Mouse (Mus musculus): ENCODE data around the gene Mul1. TPM values are rescaled to one million over a fixed set of nuclear protein-coding genes. Genes with fewer than 3 reads are reported as not detected.

Mul1 gene
- polyA plus RNA-seq, 1 experiment from 2014 or later: 21.5 TPM

- peak overlapping the region; percentile 76 for H3K4me3 ChIP-seq
- H3K36me3 ChIP-seq: no peaks in the 10 kb centered on the region
- under 1% methylated on average over 58 of the region's 58 CpGs for WGBS
- H3K9me3 ChIP-seq (replicated peaks): no peaks in the 10 kb centered on the region
- peak overlapping the region; percentile 93 for H3K4me2 ChIP-seq
- ATAC-seq (ENCODE audit: insufficient number of reproducible peaks, low FRiP score): no peak; the same call in 1 of the 2 replicates
- H3K9ac ChIP-seq: peak overlapping the region; percentile 77
- H3K27me3 ChIP-seq (replicated peaks): peaks cover 81% of the 10 kb centered on the region
- no peak overlapping the region for H3K27ac ChIP-seq (ENCODE audit: poor library complexity, severe bottlenecking)
- H3K4me1 ChIP-seq (replicated peaks): peaks cover 18% of the 10 kb centered on the region
Measured at GRCm38 (mm10) chr4:138455141-138455955, 20.9 kb downstream of the Mul1 start.

GRCm38 (mm10) chr4:138455956-138456341 lies 21.5 kb downstream of the Mul1 start:
- no peaks in the 10 kb centered on the region for H3K9me3 ChIP-seq (replicated peaks)
- WGBS: under 1% methylated on average over 17 of the region's 17 CpGs
- H3K9ac ChIP-seq: peak overlapping the region; percentile 77
- no peak overlapping the region for H3K27ac ChIP-seq (ENCODE audit: poor library complexity, severe bottlenecking)
- no peak for ATAC-seq (ENCODE audit: insufficient number of reproducible peaks, low FRiP score)
- no peaks in the 10 kb centered on the region for H3K36me3 ChIP-seq
- H3K4me1 ChIP-seq (replicated peaks): peaks cover 18% of the 10 kb centered on the region
- peaks cover 82% of the 10 kb centered on the region for H3K27me3 ChIP-seq (replicated peaks)
- H3K4me3 ChIP-seq: peak overlapping the region; percentile 76
- H3K4me2 ChIP-seq: peak overlapping the region; percentile 93

GRCm38 (mm10) chr4:138456536-138456935 lies 22.1 kb downstream of the Mul1 start:
- H3K27ac ChIP-seq (ENCODE audit: poor library complexity, severe bottlenecking): no peak overlapping the region
- peaks cover 18% of the 10 kb centered on the region for H3K4me1 ChIP-seq (replicated peaks)
- peak overlapping the region; percentile 93 for H3K4me2 ChIP-seq
- H3K36me3 ChIP-seq: no peaks in the 10 kb centered on the region
- H3K27me3 ChIP-seq (replicated peaks): peaks cover 80% of the 10 kb centered on the region
- peak overlapping the region; percentile 77; the same call in 1 of the 2 replicates for H3K9ac ChIP-seq
- ATAC-seq (ENCODE audit: insufficient number of reproducible peaks, low FRiP score): no peak
- H3K9me3 ChIP-seq (replicated peaks): no peaks in the 10 kb centered on the region
- H3K4me3 ChIP-seq: peak overlapping the region; percentile 76
- 6% methylated on average over 6 of the region's 8 CpGs for WGBS

- Histone ChIP-seq H3K4me2 (no peak overlapping the region), H3K9me3 (replicated peaks) (no peaks in the 10 kb centered on the region), H3K27me3 (replicated peaks) (peaks cover 79% of the 10 kb centered on the region), H3K4me3 (no peak overlapping the region), H3K36me3 (no peaks in the 10 kb centered on the region), H3K9ac (no peak overlapping the region), H3K27ac (ENCODE audit: poor library complexity, severe bottlenecking) (no peak overlapping the region), H3K4me1 (replicated peaks) (peaks cover 18% of the 10 kb centered on the region)
- 48% methylated on average over 4 of the region's 4 CpGs for WGBS
- no peak for ATAC-seq (ENCODE audit: insufficient number of reproducible peaks, low FRiP score)
Measured at GRCm38 (mm10) chr4:138457091-138457490, 22.6 kb downstream of the Mul1 start.

- Histone ChIP-seq H3K36me3 (no peaks in the 10 kb centered on the region), H3K4me2 (no peak overlapping the region), H3K27me3 (replicated peaks) (peaks cover 68% of the 10 kb centered on the region), H3K4me1 (replicated peaks) (peaks cover 23% of the 10 kb centered on the region), H3K4me3 (no peak overlapping the region), H3K9me3 (replicated peaks) (no peaks in the 10 kb centered on the region), H3K9ac (no peak overlapping the region), H3K27ac (ENCODE audit: poor library complexity, severe bottlenecking) (no peak overlapping the region)
- no peak for ATAC-seq (ENCODE audit: insufficient number of reproducible peaks, low FRiP score)
- WGBS: 64% methylated on average over 7 of the region's 7 CpGs
Measured at GRCm38 (mm10) chr4:138458171-138458570, 23.7 kb downstream of the Mul1 start.

- H3K27ac ChIP-seq (ENCODE audit: poor library complexity, severe bottlenecking): no peak overlapping the region
- H3K4me3 ChIP-seq: no peak overlapping the region
- H3K36me3 ChIP-seq: no peaks in the 10 kb centered on the region
- peaks cover 24% of the 10 kb centered on the region for H3K4me1 ChIP-seq (replicated peaks)
- H3K4me2 ChIP-seq: no peak overlapping the region
- peaks cover 62% of the 10 kb centered on the region for H3K27me3 ChIP-seq (replicated peaks)
- H3K9me3 ChIP-seq (replicated peaks): no peaks in the 10 kb centered on the region
- ATAC-seq (ENCODE audit: insufficient number of reproducible peaks, low FRiP score): no peak
- no peak overlapping the region for H3K9ac ChIP-seq
- 37% methylated on average over 5 of the region's 5 CpGs for WGBS
Measured at GRCm38 (mm10) chr4:138458735-138459440, 24.4 kb downstream of the Mul1 start.

GRCm38 (mm10) chr4:138459775-138460174 lies 25.3 kb downstream of the Mul1 start:
- peaks cover 63% of the 10 kb centered on the region for H3K27me3 ChIP-seq (replicated peaks)
- no peak overlapping the region for H3K27ac ChIP-seq (ENCODE audit: poor library complexity, severe bottlenecking)
- no peaks in the 10 kb centered on the region for H3K9me3 ChIP-seq (replicated peaks)
- WGBS: 66% methylated on average over 6 of the region's 6 CpGs
- no peak overlapping the region for H3K4me2 ChIP-seq
- H3K4me3 ChIP-seq: no peak overlapping the region
- H3K9ac ChIP-seq: no peak overlapping the region
- H3K4me1 ChIP-seq (replicated peaks): peaks cover 32% of the 10 kb centered on the region
- no peak for ATAC-seq (ENCODE audit: insufficient number of reproducible peaks, low FRiP score)
- no peaks in the 10 kb centered on the region for H3K36me3 ChIP-seq

GRCm38 (mm10) chr4:138460910-138461309 lies 26.4 kb downstream of the Mul1 start:
- Histone ChIP-seq H3K9ac (no peak overlapping the region), H3K27me3 (replicated peaks) (peaks cover 63% of the 10 kb centered on the region), H3K4me2 (no peak overlapping the region), H3K4me3 (no peak overlapping the region), H3K36me3 (no peaks in the 10 kb centered on the region), H3K9me3 (replicated peaks) (no peaks in the 10 kb centered on the region), H3K4me1 (replicated peaks) (peaks cover 33% of the 10 kb centered on the region), H3K27ac (ENCODE audit: poor library complexity, severe bottlenecking) (no peak overlapping the region)
- WGBS: 18% methylated on average over 9 of the region's 9 CpGs
- ATAC-seq (ENCODE audit: insufficient number of reproducible peaks, low FRiP score): no peak

- peaks cover 63% of the 10 kb centered on the region for H3K27me3 ChIP-seq (replicated peaks)
- no peaks in the 10 kb centered on the region for H3K9me3 ChIP-seq (replicated peaks)
- H3K4me2 ChIP-seq: no peak overlapping the region
- WGBS: 94% methylated on average over 5 of the region's 5 CpGs
- H3K4me3 ChIP-seq: no peak overlapping the region
- no peak overlapping the region for H3K9ac ChIP-seq
- no peaks in the 10 kb centered on the region for H3K36me3 ChIP-seq
- no peak for ATAC-seq (ENCODE audit: insufficient number of reproducible peaks, low FRiP score)
- H3K4me1 ChIP-seq (replicated peaks): peaks cover 30% of the 10 kb centered on the region
- H3K27ac ChIP-seq (ENCODE audit: poor library complexity, severe bottlenecking): no peak overlapping the region
Measured at GRCm38 (mm10) chr4:138461471-138461870, 27.0 kb downstream of the Mul1 start.

GRCm38 (mm10) chr4:138462971-138463831 lies 28.7 kb downstream of the Mul1 start:
- WGBS: 6% methylated on average over 11 of the region's 11 CpGs
- H3K27me3 ChIP-seq (replicated peaks): peaks cover 71% of the 10 kb centered on the region
- ATAC-seq (ENCODE audit: insufficient number of reproducible peaks, low FRiP score): 0 out of 2 replicates have a peak, but pooled peaks have one; percentile 19
- peak overlapping the region; percentile 56 for H3K4me2 ChIP-seq
- peaks cover 30% of the 10 kb centered on the region for H3K4me1 ChIP-seq (replicated peaks)
- no peaks in the 10 kb centered on the region for H3K36me3 ChIP-seq
- H3K9ac ChIP-seq: no peak overlapping the region
- H3K27ac ChIP-seq (ENCODE audit: poor library complexity, severe bottlenecking): peak overlapping the region; percentile 78
- H3K4me3 ChIP-seq: peak overlapping the region; percentile 6
- H3K9me3 ChIP-seq (replicated peaks): 0 out of 2 replicates have a peak, but pooled peaks cover 3% of the 10 kb centered on the region

Data from heart, embryonic 12.5 days (tissue).